Mouse (Mus musculus) CH12.LX (cell line): ENCODE data around the gene Cdk14. TPM values are rescaled to one million over a fixed set of nuclear protein-coding genes. Genes with fewer than 3 reads are reported as not detected.

ENCODE experiments used
- DNase-seq: peaks from one replicate; pipeline ENCODE4 v3.0.0-alpha.2; 2013; ENCODE audit errors: extremely low read depth
- H3K27ac ChIP-seq: 2 replicates; pipeline ENCODE4 v1.5.1; 2012; ENCODE audit warnings: low read depth, mild to moderate bottlenecking, control low read depth, moderate library complexity; ENCODE audit not compliant: insufficient read depth
- H3K27me3 ChIP-seq: replicated peaks from 2 replicates; pipeline ENCODE3; 2012; ENCODE audit warnings: inconsistent platforms
- H3K36me3 ChIP-seq, 2 experiments: replicated peaks in 1 of 2; 2 replicates each; pipeline versions ENCODE3 to v1.6.1; 2012; ENCODE audit warnings: inconsistent platforms in 1 of 2, low read length in 1 of 2, mild to moderate bottlenecking in 1 of 2, mixed read lengths in 1 of 2, moderate library complexity in 1 of 2; ENCODE audit not compliant: control insufficient read depth in 1 of 2, insufficient read depth in 1 of 2
- H3K4me1 ChIP-seq, 2 experiments: 2 replicates each; pipeline ENCODE4 v1.6.1; 2012; ENCODE audit warnings: inconsistent platforms in 1 of 2, moderate library complexity in 1 of 2; ENCODE audit not compliant: insufficient read depth in 2 of 2, control insufficient read depth in 1 of 2
- H3K4me2 ChIP-seq: 2 replicates; pipeline ENCODE4 v1.6.1; 2012; ENCODE audit warnings: low read depth, mild to moderate bottlenecking, control low read depth; ENCODE audit not compliant: poor library complexity, insufficient read depth, severe bottlenecking
- H3K4me3 ChIP-seq, 3 experiments: fragments of 150-350 bp in 1 of 3; sonication (generic) in 1 of 3; replicated peaks in 1 of 3; 2 replicates each; pipeline versions ENCODE3 to v1.5.1; 2011 to 2012; ENCODE audit warnings: low read depth in 2 of 3, low read length in 2 of 3, mild to moderate bottlenecking in 2 of 3, moderate library complexity in 2 of 3, control low read depth in 1 of 3, improper control_type of control experiment in 1 of 3, inconsistent platforms in 1 of 3, mixed read lengths in 1 of 3; ENCODE audit not compliant: poor library complexity in 1 of 3
- H3K79me2 ChIP-seq: replicated peaks from 2 replicates; pipeline ENCODE4 v1.6.1; 2012; ENCODE audit warnings: mild to moderate bottlenecking, moderate library complexity; ENCODE audit not compliant: control insufficient read depth, poor library complexity, insufficient read depth, severe bottlenecking; ENCODE audit errors: extremely low read depth
- H3K9ac ChIP-seq: 2 replicates; pipeline ENCODE4 v1.6.1; 2012; ENCODE audit warnings: low read depth, mild to moderate bottlenecking, control low read depth, moderate library complexity; ENCODE audit not compliant: insufficient read depth
- H3K9me3 ChIP-seq: replicated peaks from 2 replicates; pipeline ENCODE3; 2012; ENCODE audit warnings: low read length, inconsistent platforms, mixed read lengths
- BHLHE40 ChIP-seq: IDR thresholded peaks from 2 replicates; pipeline ENCODE4 v1.6.1; 2011; ENCODE audit warnings: mild to moderate bottlenecking, low read depth, low read length, improper control_type of control experiment
- CHD1 ChIP-seq: IDR thresholded peaks from 2 replicates; pipeline ENCODE4 v1.6.1; 2012; ENCODE audit warnings: low read depth, low read length, improper control_type of control experiment, inconsistent platforms
- CTCF ChIP-seq, 2 experiments: IDR thresholded peaks in 1 of 2; conservative IDR thresholded peaks in 1 of 2; 2 replicates each; pipeline ENCODE4 v1.5.1; 2011 to 2012; ENCODE audit warnings: low read depth in 2 of 2, low read length in 2 of 2, improper control_type of control experiment in 1 of 2, inconsistent platforms in 1 of 2, mild to moderate bottlenecking in 1 of 2, moderate library complexity in 1 of 2
- ELF1 ChIP-seq: IDR thresholded peaks from 2 replicates; pipeline ENCODE4 v1.6.1; 2014; ENCODE audit warnings: low read depth, mild to moderate bottlenecking, inconsistent platforms, low read length, improper control_type of control experiment
- ETS1 ChIP-seq: conservative IDR thresholded peaks from 2 replicates; pipeline ENCODE4 v1.6.1; 2012; ENCODE audit warnings: low read depth, mild to moderate bottlenecking, inconsistent platforms, low read length, improper control_type of control experiment, moderate library complexity
- GABPA ChIP-seq: IDR thresholded peaks from 2 replicates; pipeline ENCODE4 v1.6.1; 2012; ENCODE audit warnings: low read depth, low read length, improper control_type of control experiment, inconsistent platforms; ENCODE audit not compliant: insufficient replicate concordance
- HCFC1 ChIP-seq: IDR thresholded peaks from 2 replicates; pipeline ENCODE4 v1.6.1; 2012; ENCODE audit warnings: low read depth, mild to moderate bottlenecking, inconsistent platforms, low read length, improper control_type of control experiment
- IRF4 ChIP-seq: IDR thresholded peaks from 2 replicates; pipeline ENCODE4 v1.6.1; 2014; ENCODE audit warnings: low read depth, mild to moderate bottlenecking, inconsistent platforms, low read length, improper control_type of control experiment
- JUN ChIP-seq: IDR thresholded peaks from 2 replicates; pipeline ENCODE4 v1.6.1; 2011; ENCODE audit warnings: low read depth, mild to moderate bottlenecking, low read length, improper control_type of control experiment, moderate library complexity; ENCODE audit not compliant: insufficient read depth
- MAFK ChIP-seq: IDR thresholded peaks from 2 replicates; pipeline ENCODE4 v1.6.1; 2011; ENCODE audit warnings: low read length, improper control_type of control experiment; ENCODE audit not compliant: insufficient replicate concordance
- MAX ChIP-seq: IDR thresholded peaks from 2 replicates; pipeline ENCODE4 v1.6.1; 2011; ENCODE audit warnings: low read length, improper control_type of control experiment
- MAZ ChIP-seq: IDR thresholded peaks from 2 replicates; pipeline ENCODE4 v1.6.1; 2012; ENCODE audit warnings: low read depth, mild to moderate bottlenecking, inconsistent platforms, low read length, improper control_type of control experiment, moderate library complexity
- MEF2A ChIP-seq: IDR thresholded peaks from 2 replicates; pipeline ENCODE4 v1.6.1; 2014; ENCODE audit warnings: low read depth, mild to moderate bottlenecking, inconsistent platforms, low read length, improper control_type of control experiment, borderline replicate concordance
- MYC ChIP-seq: IDR thresholded peaks from 2 replicates; pipeline ENCODE4 v1.6.1; 2011; ENCODE audit warnings: low read depth, mild to moderate bottlenecking, improper control_type of control experiment, low read length
- POLR2A ChIP-seq: IDR thresholded peaks from 2 replicates; pipeline ENCODE4 v1.6.1; 2011; ENCODE audit warnings: low read depth, mild to moderate bottlenecking, improper control_type of control experiment, low read length
- RAD21 ChIP-seq: IDR thresholded peaks from 2 replicates; pipeline ENCODE4 v1.6.1; 2011; ENCODE audit warnings: low read depth, mild to moderate bottlenecking, low read length, improper control_type of control experiment, moderate library complexity
- RCOR1 ChIP-seq: conservative IDR thresholded peaks from 2 replicates; pipeline ENCODE4 v1.6.1; 2012; ENCODE audit warnings: low read depth, mild to moderate bottlenecking, inconsistent platforms, low read length, improper control_type of control experiment
- SIN3A ChIP-seq: IDR thresholded peaks from 2 replicates; pipeline ENCODE4 v1.6.1; 2012; ENCODE audit warnings: low read length, improper control_type of control experiment, inconsistent platforms
- SMC3 ChIP-seq: IDR thresholded peaks from 2 replicates; pipeline ENCODE4 v1.6.1; 2011; ENCODE audit warnings: low read depth, low read length, improper control_type of control experiment
- TBP ChIP-seq: conservative IDR thresholded peaks from 2 replicates; pipeline ENCODE4 v1.6.1; 2011; ENCODE audit warnings: low read depth, low read length, improper control_type of control experiment
- TCF12 ChIP-seq: IDR thresholded peaks from 2 replicates; pipeline ENCODE4 v1.6.1; 2014; ENCODE audit warnings: low read depth, mild to moderate bottlenecking, inconsistent platforms, low read length, improper control_type of control experiment
- UBTF ChIP-seq: IDR thresholded peaks from 2 replicates; pipeline ENCODE4 v1.6.1; 2012; ENCODE audit warnings: low read depth, mild to moderate bottlenecking, inconsistent platforms, low read length, improper control_type of control experiment, moderate library complexity
- ZKSCAN1 ChIP-seq: IDR thresholded peaks from 2 replicates; pipeline ENCODE4 v1.6.1; 2012; ENCODE audit warnings: low read depth, inconsistent platforms, low read length, improper control_type of control experiment, borderline replicate concordance
- ZMIZ1 ChIP-seq: IDR thresholded peaks from 2 replicates; pipeline ENCODE4 v1.6.1; 2012; ENCODE audit warnings: low read depth, mild to moderate bottlenecking, inconsistent platforms, low read length, improper control_type of control experiment
- ZNF384 ChIP-seq: IDR thresholded peaks from 2 replicates; pipeline ENCODE4 v1.6.1; 2012; ENCODE audit warnings: low read depth, low read length, improper control_type of control experiment, inconsistent platforms
- dilution Hi-C: fragments of 300-500 bp; cut with MboI; formaldehyde crosslinking; loops from 2 replicates; pipeline ENCODE4 v1.14.3; 2020; ENCODE audit warnings: low sequenced_read_pairs; ENCODE audit not compliant: extremely low pct_unique_long_range_greater_than_20kb, extremely low pct_ligation_motif_present
- in situ Hi-C: fragments of 300-500 bp; cut with MboI; formaldehyde crosslinking; loops from 3 replicates; pipeline ENCODE4 v1.14.3; 2019; ENCODE audit warnings: low sequenced_read_pairs, low pct_ligation_motif_present, low pct_unique_long_range_greater_than_20kb, mixed read lengths
- polyA plus RNA-seq: library from polyadenylated mRNA; unstranded; fragments of >175 nt; gene quantifications from 2 replicates; pipeline ENCODE4 v1.2.1, GENCODE M21; 2012; ENCODE audit warnings: low read depth; ENCODE audit not compliant: insufficient read length
- total RNA-seq, 2 experiments: library from RNA; depleted of rRNA; stranded (reverse); fragments of 300-350 nt in 1 of 2; fragments of >200 nt in 1 of 2; gene quantifications; 2 replicates each; pipeline ENCODE4 v1.2.3; 2012 to 2014

Cdk14 gene
- total and polyA plus RNA-seq, 3 experiments, result 3.7 to 12.0 (median 8.9) TPM

DNA sequence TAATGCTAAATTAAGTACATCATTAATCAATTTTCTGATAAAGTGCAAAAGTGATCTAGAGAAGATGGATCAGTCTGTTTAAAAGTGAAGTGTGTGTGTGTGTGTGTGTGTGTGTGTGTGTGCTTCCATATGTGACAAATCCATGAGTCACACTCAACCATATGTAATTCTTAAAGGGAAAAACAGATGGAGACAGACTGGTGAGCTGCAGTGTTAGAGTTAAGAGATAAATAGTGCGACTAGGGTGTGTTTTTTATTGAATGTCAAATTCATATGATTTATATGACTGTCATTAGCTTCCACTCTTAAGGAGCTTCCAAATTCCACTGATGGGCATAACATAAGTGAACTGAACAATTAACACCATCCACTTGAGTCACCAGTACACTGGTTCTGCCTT, 260.6 kb downstream of the Cdk14 start:
- no peaks in the 10 kb centered on the region for H3K27me3 ChIP-seq
- H3K4me1 ChIP-seq, result no peaks in the 10 kb centered on the region
- dilution Hi-C loops, result no loop called here

GRCm38 (mm10) chr5:5139855-5140254, 280.3 kb downstream of the Cdk14 start:
- H3K4me1 ChIP-seq, result peaks cover 0 to 5% of the 10 kb centered on the region in 2 experiments; a peak in 1 of 4 replicates
- in situ Hi-C loops, result no loop called here
- no peak for DNase-seq
- H3K27me3 ChIP-seq, result no peaks in the 10 kb centered on the region
- no peak overlapping the region for H3K4me2 ChIP-seq
- H3K36me3 ChIP-seq, result no peaks in the 10 kb centered on the region
- dilution Hi-C loops, result no loop called here
- H3K9me3 ChIP-seq, result no peaks in the 10 kb centered on the region
- no peak overlapping the region for H3K9ac ChIP-seq
- no peak overlapping the region for H3K27ac ChIP-seq
- no peaks in the 10 kb centered on the region for H3K79me2 ChIP-seq
- TF ChIP-seq POLR2A (no peak), ELF1 (no peak), MEF2A (no peak), SIN3A (no peak), CHD1 (no peak), SMC3 (no peak), UBTF (no peak), ZNF384 (no peak), BHLHE40 (no peak), CTCF (conservative IDR thresholded peaks at IDR 0.05 in 1 of 2, IDR thresholded peaks at IDR 0.05 in 1 of 2; ENCODE audit: low read depth in 2 of 2, low read length in 2 of 2) (no peak), IRF4 (no peak), MAZ (no peak), TBP (no peak), TCF12 (no peak), GABPA (no peak), ETS1 (no peak), JUN (no peak), MAX (no peak), RCOR1 (no peak), MAFK (no peak)
- no peak overlapping the region for H3K4me3 ChIP-seq

More for the DNA sequence above, 260.6 kb downstream of the Cdk14 start:
- H3K79me2 ChIP-seq, result no peaks in the 10 kb centered on the region
- in situ Hi-C loops, result no loop called here
- DNase-seq, result no peak
- H3K9ac ChIP-seq, result no peak overlapping the region
- no peaks in the 10 kb centered on the region for H3K9me3 ChIP-seq
- no peak for TF ChIP-seq TCF12
- TF ChIP-seq SIN3A, result no peak
- no peak for TF ChIP-seq ZKSCAN1
- no peak for TF ChIP-seq CHD1
- TF ChIP-seq HCFC1, result no peak
- no peak for TF ChIP-seq MYC
- no peak for TF ChIP-seq IRF4
- TF ChIP-seq ZMIZ1, result no peak
- TF ChIP-seq RAD21, result no peak
- no peak for TF ChIP-seq ZNF384
- H3K36me3 ChIP-seq, result peaks cover 0 to 2% of the 10 kb centered on the region in 2 experiments
- H3K27ac ChIP-seq, result no peak overlapping the region
- no peak overlapping the region for H3K4me2 ChIP-seq
- H3K4me3 ChIP-seq, result no peak overlapping the region
